Comparison of ENCODE assay signal across 14 mouse cellular contexts in the genomic region with DNA sequence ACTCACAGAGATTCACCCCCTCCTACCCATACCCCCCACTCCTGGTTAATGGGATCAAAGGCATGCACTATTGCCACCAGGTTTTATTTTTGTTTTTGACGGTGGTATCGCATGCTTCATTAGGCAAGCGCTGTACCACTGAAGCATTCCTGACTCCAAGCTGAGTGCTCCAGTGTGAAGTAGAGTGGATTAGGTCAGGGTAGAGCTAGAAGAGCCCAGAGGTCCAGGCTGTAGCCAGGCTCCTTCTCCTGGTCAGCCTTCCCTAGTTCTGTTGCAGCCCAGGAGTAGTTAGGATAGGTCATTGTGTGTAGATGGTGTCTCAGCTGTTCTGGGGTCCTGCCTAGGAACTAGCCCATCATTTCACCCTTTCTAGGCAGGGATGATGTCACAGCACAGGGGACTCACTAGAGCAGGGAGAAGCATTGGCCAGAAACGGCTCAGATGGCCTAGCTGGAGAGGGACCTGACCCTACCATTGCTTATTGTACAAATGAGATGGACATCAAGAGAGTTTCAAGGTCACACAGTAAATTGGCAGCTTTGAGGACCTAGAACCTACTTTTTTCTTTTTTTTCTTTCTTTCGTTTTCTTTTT. TPM values are rescaled to one million over a fixed set of nuclear protein-coding genes. Genes with fewer than 3 reads are reported as not detected.
DNase-seq lines count a peak whose midpoint lies in the region; ATAC-seq and TF ChIP-seq lines count a peak whose summit lies in the region.
"Had no signal": no experiment of that assay in that cellular context is flagged by ENCODE, and none has a peak within 500 bp of the region (broad histone marks: within the 10 kb centered on the region; RNA-seq: fewer than 3 reads in every experiment).

No protein-coding gene starts in this region.

- 0 out of 2 replicates have a peak overlapping the region, but pooled peaks have one; percentile 47 for H3K9ac ChIP-seq in heart, embryonic 13.5 days
- no peak overlapping the region for H3K9ac ChIP-seq in kidney, postnatal 0 days (ENCODE audit: low read depth, low read length)
- H3K9ac ChIP-seq in intestine, embryonic 15.5 days, result no peak overlapping the region
- H3K9ac ChIP-seq in forebrain, embryonic 13.5 days, result no peak overlapping the region
- H3K9ac ChIP-seq: forebrain, postnatal 0 days; lung, embryonic 15.5 days; stomach, embryonic 15.5 days had no signal

- peak; percentile 50 for DNase-seq in adrenal gland, postnatal 14 days
- no peak for DNase-seq in adrenal gland, adult 18-20 months (ENCODE audit: low spot score in 2 of 2)
- DNase-seq in heart, adult 9 months (ENCODE audit: low spot score in 2 of 2), result no peak
- no peak for DNase-seq in kidney, postnatal 0 days (ENCODE audit: low spot score)
- DNase-seq in kidney, adult 8-10 months, result no peak
- DNase-seq: forebrain, postnatal 0 days; liver had no signal

- H3K4me2 ChIP-seq in heart, embryonic 13.5 days, result no peak overlapping the region
- no peak overlapping the region for H3K4me2 ChIP-seq in kidney, postnatal 0 days (ENCODE audit: low read length)
- H3K4me2 ChIP-seq in intestine, embryonic 15.5 days (replicated peaks), result no peak overlapping the region
- H3K4me2 ChIP-seq in forebrain, embryonic 13.5 days, result no peak overlapping the region
- H3K4me2 ChIP-seq: lung, embryonic 15.5 days; stomach, embryonic 15.5 days had no signal

- ATAC-seq in heart, embryonic 13.5 days (ENCODE audit: extremely low read depth, insufficient number of reproducible peaks, low FRiP score, low TSS enrichment), result no peak
- ATAC-seq in kidney, postnatal 0 days (replicated peaks; ENCODE audit: low FRiP score, low read depth), result 0 out of 2 replicates have a peak, but pooled peaks have one; percentile 30
- no peak for ATAC-seq in intestine, embryonic 15.5 days
- ATAC-seq in forebrain, embryonic 13.5 days, result no peak
- ATAC-seq: forebrain, postnatal 0 days; midbrain, embryonic 16.5 days had no signal

- peaks cover 33% of the 10 kb centered on the region for H3K36me3 ChIP-seq in heart, embryonic 13.5 days
- H3K36me3 ChIP-seq in kidney, postnatal 0 days (ENCODE audit: insufficient read depth, low read length), result peaks cover 17% of the 10 kb centered on the region; the same call in 1 of the 2 replicates
- peaks cover 10% of the 10 kb centered on the region; the same call in 1 of the 2 replicates for H3K36me3 ChIP-seq in intestine, embryonic 15.5 days
- peaks cover 31% of the 10 kb centered on the region for H3K36me3 ChIP-seq in forebrain, embryonic 13.5 days (ENCODE audit: poor library complexity, severe bottlenecking)

- H3K27ac ChIP-seq in heart, embryonic 13.5 days (replicated peaks), result 0 out of 2 replicates have a peak overlapping the region, but pooled peaks have one; percentile 32
- peak overlapping the region; percentile 58 for H3K27ac ChIP-seq in kidney, postnatal 0 days
- H3K27ac ChIP-seq in intestine, embryonic 15.5 days, result peak overlapping the region; percentile 49; the same call in 1 of the 2 replicates
- no peak overlapping the region for H3K27ac ChIP-seq in forebrain, embryonic 13.5 days
- H3K27ac ChIP-seq: lung, embryonic 15.5 days had no signal

- TF ChIP-seq CTCF in kidney, postnatal 0 days (IDR thresholded peaks at IDR 0.05; ENCODE audit: low read depth), result no peak

- H3K27me3 ChIP-seq in heart, embryonic 13.5 days (replicated peaks), result no peaks in the 10 kb centered on the region
- H3K27me3 ChIP-seq in kidney, postnatal 0 days (ENCODE audit: insufficient read depth, low read length), result no peaks in the 10 kb centered on the region
- no peaks in the 10 kb centered on the region for H3K27me3 ChIP-seq in intestine, embryonic 15.5 days (replicated peaks)
- H3K27me3 ChIP-seq in forebrain, embryonic 13.5 days, result no peaks in the 10 kb centered on the region
- H3K27me3 ChIP-seq: CH12.LX; lung, embryonic 15.5 days; stomach, embryonic 15.5 days had no signal

- no peaks in the 10 kb centered on the region for H3K9me3 ChIP-seq in heart, embryonic 13.5 days
- no peaks in the 10 kb centered on the region for H3K9me3 ChIP-seq in kidney, postnatal 0 days (replicated peaks; ENCODE audit: low read length)
- H3K9me3 ChIP-seq in intestine, embryonic 15.5 days, result no peaks in the 10 kb centered on the region
- no peaks in the 10 kb centered on the region for H3K9me3 ChIP-seq in forebrain, embryonic 13.5 days (replicated peaks)
- H3K9me3 ChIP-seq: lung, embryonic 15.5 days; stomach, embryonic 15.5 days had no signal

- 74% methylated on average over 5 of the region's 5 CpGs for WGBS in heart, embryonic 13.5 days
- 52% methylated on average over 5 of the region's 5 CpGs for WGBS in kidney, postnatal 0 days
- WGBS in intestine, embryonic 15.5 days, result 79% methylated on average over 5 of the region's 5 CpGs
- 57% methylated on average over 5 of the region's 5 CpGs for WGBS in forebrain, embryonic 13.5 days

- peaks cover 15% of the 10 kb centered on the region for H3K4me1 ChIP-seq in heart, embryonic 13.5 days
- no peaks in the 10 kb centered on the region for H3K4me1 ChIP-seq in kidney, postnatal 0 days (replicated peaks; ENCODE audit: insufficient read depth, low read length)
- no peaks in the 10 kb centered on the region; the same call in 1 of the 2 replicates for H3K4me1 ChIP-seq in intestine, embryonic 15.5 days (replicated peaks)
- H3K4me1 ChIP-seq in forebrain, embryonic 13.5 days, result no peaks in the 10 kb centered on the region
- H3K4me1 ChIP-seq: stomach, embryonic 15.5 days had no signal

- H3K4me3 ChIP-seq in heart, embryonic 13.5 days, result no peak overlapping the region
- no peak overlapping the region for H3K4me3 ChIP-seq in kidney, postnatal 0 days (replicated peaks; ENCODE audit: low read depth, low read length)
- H3K4me3 ChIP-seq in intestine, embryonic 15.5 days (replicated peaks), result no peak overlapping the region
- H3K4me3 ChIP-seq in forebrain, embryonic 13.5 days, result no peak overlapping the region
- H3K4me3 ChIP-seq: lung, embryonic 15.5 days; stomach, embryonic 15.5 days had no signal

RNA-seq across cellular contexts. Expression of a gene that starts 13.5 kb away (rescaled TPM):
- total RNA-seq in adrenal gland, postnatal 14 days (2021), result 124 and 147 TPM in 2 replicates
- 100 to 1,000 TPM; 103 to 121 TPM for total RNA-seq in adrenal gland, adult 18-20 months (2021)
- 11.8 and 13.8 TPM in 2 replicates for polyA plus RNA-seq in heart, embryonic 13.5 days (2015; fragmentation: Nextera tagmentation; extraction: Ambion mirVana)
- polyA plus RNA-seq in kidney, postnatal 0 days (2015; fragmentation: Nextera tagmentation; extraction: Ambion mirVana), result 22.5 and 27.7 TPM in 2 replicates
- polyA plus RNA-seq in intestine, embryonic 15.5 days (2015; fragmentation: Nextera tagmentation; extraction: Ambion mirVana), result 25.9 and 26.0 TPM in 2 replicates
- 19.1 and 21.7 TPM in 2 replicates for polyA plus RNA-seq in forebrain, embryonic 13.5 days (2015; fragmentation: Nextera tagmentation; extraction: Ambion mirVana)

RNA-seq across cellular contexts. Expression of a gene that starts 26.6 kb away (rescaled TPM):
- total RNA-seq in adrenal gland, postnatal 14 days (2021), result 63.4 and 65.5 TPM in 2 replicates
- total RNA-seq in adrenal gland, adult 18-20 months (2021), result 10 to 100 TPM; 54.3 to 55.6 TPM
- 92.7 and 114 TPM in 2 replicates for polyA plus RNA-seq in heart, embryonic 13.5 days (2015; fragmentation: Nextera tagmentation; extraction: Ambion mirVana)
- polyA plus RNA-seq in kidney, postnatal 0 days (2015; fragmentation: Nextera tagmentation; extraction: Ambion mirVana), result 103 and 110 TPM in 2 replicates
- polyA plus RNA-seq in intestine, embryonic 15.5 days (2015; fragmentation: Nextera tagmentation; extraction: Ambion mirVana), result 120 and 152 TPM in 2 replicates
- 159 and 177 TPM in 2 replicates for polyA plus RNA-seq in forebrain, embryonic 13.5 days (2015; fragmentation: Nextera tagmentation; extraction: Ambion mirVana)

RNA-seq across cellular contexts. Expression of a gene that starts 27.0 kb away (rescaled TPM):
- 2,377 and 2,604 TPM in 2 replicates for total RNA-seq in adrenal gland, postnatal 14 days (2021)
- 1,000 to 10,000 TPM in 1 of 2 experiments, 100 to 1,000 TPM in 1; 791 to 1,455 TPM for total RNA-seq in adrenal gland, adult 18-20 months (2021)
- polyA plus RNA-seq in heart, embryonic 13.5 days (2015; fragmentation: Nextera tagmentation; extraction: Ambion mirVana), result 486 and 514 TPM in 2 replicates
- polyA plus RNA-seq in kidney, postnatal 0 days (2015; fragmentation: Nextera tagmentation; extraction: Ambion mirVana), result 263 and 285 TPM in 2 replicates
- polyA plus RNA-seq in intestine, embryonic 15.5 days (2015; fragmentation: Nextera tagmentation; extraction: Ambion mirVana), result 227 and 239 TPM in 2 replicates
- polyA plus RNA-seq in forebrain, embryonic 13.5 days (2015; fragmentation: Nextera tagmentation; extraction: Ambion mirVana), result 202 and 211 TPM in 2 replicates

RNA-seq across cellular contexts. Expression of a gene that starts 42.9 kb away (rescaled TPM):
- 71.4 and 98.5 TPM in 2 replicates for total RNA-seq in adrenal gland, postnatal 14 days (2021)
- 10 to 100 TPM; 45.0 to 46.9 TPM for total RNA-seq in adrenal gland, adult 18-20 months (2021)
- 22.0 and 22.2 TPM in 2 replicates for polyA plus RNA-seq in heart, embryonic 13.5 days (2015; fragmentation: Nextera tagmentation; extraction: Ambion mirVana)
- polyA plus RNA-seq in kidney, postnatal 0 days (2015; fragmentation: Nextera tagmentation; extraction: Ambion mirVana), result 17.9 and 19.9 TPM in 2 replicates
- polyA plus RNA-seq in intestine, embryonic 15.5 days (2015; fragmentation: Nextera tagmentation; extraction: Ambion mirVana), result 15.9 and 17.7 TPM in 2 replicates
- polyA plus RNA-seq in forebrain, embryonic 13.5 days (2015; fragmentation: Nextera tagmentation; extraction: Ambion mirVana), result 24.2 and 24.9 TPM in 2 replicates
